Mouse (Mus musculus) kidney, adult 8-10 months (tissue): ENCODE results near the gene Vkorc1l1.
"Not testable (repeated sequence)": the region's sequence is repeated elsewhere in the genome, so short reads cannot be mapped to it uniquely, and the experiment has no call there.

Experiments
- DNase-seq, 2 experiments: peaks; one replicate each; pipeline ENCODE4 v3.0.0; 2022

Gene Vkorc1l1

DNA sequence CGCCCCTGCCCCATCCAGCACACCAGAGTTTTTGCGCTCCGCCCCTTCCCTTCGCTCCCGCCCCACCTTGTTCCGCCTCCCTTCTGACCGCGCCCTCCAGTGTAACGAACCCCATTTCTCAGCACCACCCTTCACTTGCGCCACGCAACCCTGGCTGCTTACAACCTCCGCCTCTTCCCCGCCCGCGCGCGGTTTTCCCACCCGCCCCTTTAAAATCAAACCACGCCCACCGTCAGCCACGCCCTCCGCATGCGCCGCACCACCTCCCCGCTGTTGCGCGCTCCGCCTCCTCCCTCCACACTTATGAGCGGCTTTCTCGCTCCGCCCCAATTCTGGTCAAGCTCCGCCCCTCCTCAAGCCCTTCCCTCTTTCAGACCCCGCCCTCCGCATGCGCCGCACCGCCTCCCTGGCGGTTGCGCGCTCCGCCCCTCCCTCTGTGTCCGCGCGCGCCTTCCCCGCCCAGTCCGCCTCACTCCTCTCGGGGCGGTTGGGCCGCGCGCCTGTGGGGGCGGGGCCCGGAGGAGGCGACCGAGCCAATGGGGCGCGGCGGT is at the start of gene Vkorc1l1:
Gene Vkorc1l1 (plus strand): TSS at position 476 of the 551 bp plus-strand sequence.
- DNase-seq = peak; percentile 98

- DNase-seq = peak; percentile 91 to 92
Measured at GRCm38 (mm10) chr5:129895198-129896088, 46.3 kb upstream of the Vkorc1l1 start, which contains the start of gene Zbed5. Zbed5 (plus strand) TSS chr5:129895723.

GRCm38 (mm10) chr5:129898449-129898848 is 43.3 kb upstream of the Vkorc1l1 start, which contains the start of gene Phkg1:
Phkg1 (minus strand) TSS chr5:129898549.
- DNase-seq = no peak

- no peak for DNase-seq
Measured at GRCm38 (mm10) chr5:129907775-129908174, 34.0 kb upstream of the Vkorc1l1 start.

- DNase-seq = peak; percentile 88 to 91
Measured at GRCm38 (mm10) chr5:129908242-129908965, 33.4 kb upstream of the Vkorc1l1 start, which contains the start of gene Nupr1l. Nupr1l (plus strand) TSS chr5:129908540.

DNA sequence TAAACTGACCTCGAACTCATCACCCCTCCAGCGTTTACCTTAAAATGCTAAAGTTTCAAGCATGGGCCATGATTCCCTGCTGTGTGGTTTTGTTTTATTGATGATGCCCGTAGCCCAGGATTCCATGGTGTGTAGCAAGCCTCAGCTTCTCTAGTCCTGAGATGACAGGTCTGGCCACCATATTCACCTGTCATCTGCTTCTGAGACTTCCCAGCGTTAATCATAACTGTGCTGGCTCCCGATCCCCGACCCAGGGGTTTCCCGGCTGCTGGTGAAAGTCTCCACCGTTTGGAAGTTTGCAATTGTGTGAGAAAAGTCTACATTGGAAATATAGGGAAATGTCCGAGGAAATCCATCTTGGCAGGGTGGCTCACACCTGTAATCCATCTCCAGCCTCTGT is 32.6 kb upstream of the Vkorc1l1 start:
- no peak for DNase-seq

DNA sequence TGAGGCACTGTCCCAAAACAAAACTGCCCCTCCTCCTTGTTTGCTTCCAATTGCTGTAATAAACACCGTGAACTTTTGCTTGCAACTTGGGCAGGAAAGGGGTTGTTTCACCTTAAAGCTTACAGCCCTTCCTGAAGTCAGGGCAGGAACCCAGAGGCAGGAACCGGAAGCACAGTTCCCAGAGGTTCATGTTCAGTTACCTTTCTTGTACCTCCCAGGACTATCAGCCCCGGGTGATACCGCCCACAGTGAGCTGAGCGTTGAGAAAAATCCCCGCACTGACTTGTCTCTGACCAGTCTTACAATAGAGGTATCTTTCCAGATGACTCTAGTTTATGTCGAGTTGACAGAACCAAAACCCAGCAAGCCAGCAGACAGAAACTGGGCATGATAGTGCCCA is 32.2 kb upstream of the Vkorc1l1 start:
- no peak for DNase-seq

DNA sequence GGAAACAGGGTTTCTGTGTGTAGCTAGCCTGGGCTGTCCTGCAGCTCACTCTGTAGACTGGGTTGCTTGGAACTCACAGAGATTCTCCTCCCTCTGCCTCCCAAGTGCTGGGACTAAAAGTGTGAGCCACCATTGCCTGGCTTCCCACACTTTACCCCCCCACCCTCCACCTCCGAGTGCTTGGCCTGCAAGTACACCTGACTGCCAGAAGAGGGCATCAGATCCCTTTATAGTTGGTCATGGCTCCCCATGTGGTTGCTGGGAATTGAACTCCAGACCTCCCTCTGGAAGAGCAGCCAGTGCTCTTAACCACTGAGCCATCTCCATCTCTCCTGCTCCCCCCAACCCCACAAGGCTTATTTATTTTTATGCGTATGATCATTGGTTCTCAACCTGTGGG is 27.7 kb upstream of the Vkorc1l1 start:
- no peak for DNase-seq

- not testable (repeated sequence) for DNase-seq
Measured at GRCm38 (mm10) chr5:129915491-129915890, 26.3 kb upstream of the Vkorc1l1 start.

GRCm38 (mm10) chr5:129918065-129918651 is 23.6 kb upstream of the Vkorc1l1 start:
- no peak for DNase-seq

- DNase-seq = no peak
Measured at GRCm38 (mm10) chr5:129918752-129919151, 23.0 kb upstream of the Vkorc1l1 start.

- no peak for DNase-seq
Measured at GRCm38 (mm10) chr5:129919320-129919719, 22.4 kb upstream of the Vkorc1l1 start.

DNA sequence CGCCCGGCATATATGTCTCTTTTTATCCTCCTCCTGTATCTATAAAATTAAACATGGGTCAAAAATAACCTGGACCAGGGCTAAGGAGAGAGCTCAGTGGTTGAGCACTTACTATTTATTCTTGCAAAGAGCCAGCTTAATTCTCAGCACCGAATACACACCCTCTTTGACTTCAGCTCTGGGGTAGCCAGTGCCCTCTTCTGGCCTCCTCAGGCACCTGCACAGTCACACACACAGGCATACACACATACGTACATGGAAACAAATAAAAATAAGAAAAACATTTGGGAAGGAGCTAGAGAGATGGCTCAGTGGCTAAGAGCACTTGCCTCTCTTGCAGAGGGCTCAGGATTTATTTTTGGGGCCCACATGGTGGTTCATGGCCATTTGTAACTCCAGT is 19.8 kb upstream of the Vkorc1l1 start:
- DNase-seq = no peak

DNA sequence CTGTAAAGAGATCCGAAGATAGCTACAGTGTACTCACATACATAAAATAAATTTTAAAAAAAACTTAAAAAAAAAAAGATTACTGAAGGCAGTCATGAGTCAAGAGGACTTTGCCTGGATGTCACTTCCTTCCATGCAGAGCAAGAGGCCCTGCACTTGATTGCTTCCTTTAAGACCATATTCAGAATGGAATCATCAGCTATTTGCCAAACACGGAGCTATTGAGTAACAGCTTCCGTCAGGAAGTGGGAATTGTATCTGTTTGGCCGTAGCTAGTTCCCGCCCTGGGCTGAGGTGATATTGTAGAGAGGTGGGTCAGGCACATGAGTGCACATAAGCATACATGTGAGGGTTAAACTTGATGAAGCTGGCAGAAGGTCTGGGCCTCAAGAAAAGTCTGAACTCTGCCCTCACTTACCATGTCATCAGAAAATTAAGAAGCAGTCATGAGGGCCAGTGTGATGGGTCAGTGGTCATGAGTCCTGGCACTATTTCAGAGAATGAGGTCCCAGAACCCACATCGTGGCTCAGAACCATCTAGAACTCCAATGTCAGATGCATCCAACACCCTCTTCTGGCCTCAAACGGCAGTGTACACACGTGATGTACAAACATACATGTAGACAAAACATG is 16.8 kb upstream of the Vkorc1l1 start:
- DNase-seq = peak; percentile 66 to 72

GRCm38 (mm10) chr5:129925933-129926332 is 15.8 kb upstream of the Vkorc1l1 start:
- peak; percentile 26 to 67 for DNase-seq

DNA sequence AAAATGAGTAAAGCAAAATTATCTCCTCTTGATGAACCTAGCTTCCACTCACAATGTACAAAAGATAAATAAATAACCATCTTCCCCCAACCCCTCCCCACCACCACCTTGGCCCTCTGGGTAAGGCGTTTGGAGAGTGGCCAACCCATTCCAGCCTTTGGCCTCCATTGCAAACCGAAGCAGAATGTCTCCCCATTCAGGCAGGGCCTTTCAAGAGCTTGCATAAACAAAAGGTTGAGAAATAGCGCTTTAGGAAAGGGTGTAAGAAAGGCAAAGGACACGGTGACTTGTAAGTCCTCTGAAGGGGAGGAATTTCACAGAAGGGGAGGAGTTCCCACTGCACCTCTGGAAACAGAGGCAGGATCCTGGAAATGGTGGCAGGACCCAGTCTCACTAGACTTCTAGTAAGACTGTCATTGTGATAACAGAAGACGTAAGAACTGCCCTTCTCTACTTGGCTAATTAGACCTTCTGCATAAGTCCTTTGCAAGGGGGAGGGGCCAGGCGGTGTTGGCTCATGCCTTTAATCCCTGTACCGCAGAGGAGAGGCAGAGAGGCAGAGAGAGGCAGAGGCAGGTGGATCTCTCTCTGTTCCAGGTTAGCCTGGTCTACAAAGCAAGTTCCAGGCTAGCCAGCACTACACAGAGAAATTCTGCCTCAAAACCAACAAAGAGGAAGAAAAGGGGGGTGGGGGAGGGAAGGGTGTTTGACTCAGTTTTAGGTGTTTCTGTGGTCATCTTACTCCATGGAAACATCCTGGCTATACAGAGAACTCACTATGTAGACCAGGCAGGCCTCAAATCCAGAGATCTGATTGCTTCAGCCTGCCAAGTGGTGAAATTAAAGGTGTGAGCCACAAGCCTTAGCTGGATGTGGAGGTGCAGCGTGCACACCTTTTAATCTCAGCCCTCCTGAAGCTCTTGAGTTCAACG is 11.6 kb upstream of the Vkorc1l1 start:
- peak; percentile 69 to 75 for DNase-seq

GRCm38 (mm10) chr5:129936941-129937340 is 4.8 kb upstream of the Vkorc1l1 start:
- DNase-seq = no peak

DNA sequence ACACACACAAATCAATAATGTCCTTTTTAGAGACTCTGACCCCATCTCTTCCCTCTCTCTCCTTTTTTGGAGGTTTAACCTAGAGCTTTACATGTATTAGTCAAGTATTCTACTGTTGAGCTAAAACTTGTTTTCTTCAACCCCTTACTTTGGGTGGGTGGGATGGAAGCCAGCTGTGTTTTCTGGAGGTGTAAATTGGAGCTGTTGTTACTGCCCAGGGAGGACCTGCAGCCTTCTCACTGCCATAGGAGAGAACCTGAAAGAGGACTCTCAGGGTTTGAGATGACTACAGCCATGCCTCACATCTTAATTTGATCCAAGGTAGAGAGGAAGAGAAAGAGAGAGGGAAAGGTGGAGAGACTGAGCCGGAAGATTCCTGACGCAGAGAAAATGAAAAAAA is 1.5 kb upstream of the Vkorc1l1 start:
- DNase-seq = no peak

- DNase-seq = no peak
Measured at GRCm38 (mm10) chr5:129940736-129941494, 855 bp upstream of the Vkorc1l1 start.
